Mouse (Mus musculus) embryonic fibroblast, embryonic 13.5 days (primary cell): ENCODE results near the gene Fam151a. TPM values are rescaled to one million over a fixed set of nuclear protein-coding genes. Genes with fewer than 3 reads are reported as not detected.
"Not testable (repeated sequence)": the region's sequence is repeated elsewhere in the genome, so short reads cannot be mapped to it uniquely, and the experiment has no call there.

Experiments used
- H3K27ac ChIP-seq: 2 replicates; pipeline ENCODE4 v1.5.1; 2012; ENCODE audit warnings: low read length, control low read depth, inconsistent platforms; ENCODE audit not compliant: insufficient read depth
- H3K4me1 ChIP-seq: 2 replicates; pipeline ENCODE4 v1.6.1; 2011; ENCODE audit warnings: low read length; ENCODE audit not compliant: control insufficient read depth, insufficient read depth
- H3K4me3 ChIP-seq: 2 replicates; pipeline ENCODE4 v1.5.1; 2011; ENCODE audit warnings: mild to moderate bottlenecking, control low read depth, low read length; ENCODE audit not compliant: insufficient read depth
- CTCF ChIP-seq: IDR thresholded peaks from 2 replicates; pipeline ENCODE4 v1.5.1; 2011; ENCODE audit warnings: mild to moderate bottlenecking, control low read depth, low read length, moderate library complexity, borderline replicate concordance; ENCODE audit not compliant: insufficient read depth
- POLR2A ChIP-seq: IDR thresholded peaks from 2 replicates; pipeline ENCODE4 v1.6.1; 2011; ENCODE audit warnings: low read depth, mild to moderate bottlenecking, control low read depth, low read length, moderate library complexity
- polyA plus RNA-seq: library from polyadenylated mRNA; stranded (reverse); fragments of >200 nt; gene quantifications from 2 replicates; pipeline ENCODE4 v1.2.4, GENCODE M21; 2011; ENCODE audit warnings: low read depth; ENCODE audit not compliant: missing spikeins, insufficient read length

Gene Fam151a
- polyA plus RNA-seq, 1 experiment = not detected

- TF ChIP-seq POLR2A (no peak), CTCF (no peak)
- Histone ChIP-seq H3K4me1 (peaks cover 6% of the 10 kb centered on the region), H3K4me3 (no peak overlapping the region), H3K27ac (no peak overlapping the region)
Observed at GRCm38 (mm10) chr4:106789705-106790104, 56.0 kb downstream of the Fam151a start.

- H3K27ac ChIP-seq, H3K4me1 ChIP-seq, H3K4me3 ChIP-seq: not testable (repeated sequence)
Observed at GRCm38 (mm10) chr4:106790218-106790617, 56.5 kb downstream of the Fam151a start.

DNA sequence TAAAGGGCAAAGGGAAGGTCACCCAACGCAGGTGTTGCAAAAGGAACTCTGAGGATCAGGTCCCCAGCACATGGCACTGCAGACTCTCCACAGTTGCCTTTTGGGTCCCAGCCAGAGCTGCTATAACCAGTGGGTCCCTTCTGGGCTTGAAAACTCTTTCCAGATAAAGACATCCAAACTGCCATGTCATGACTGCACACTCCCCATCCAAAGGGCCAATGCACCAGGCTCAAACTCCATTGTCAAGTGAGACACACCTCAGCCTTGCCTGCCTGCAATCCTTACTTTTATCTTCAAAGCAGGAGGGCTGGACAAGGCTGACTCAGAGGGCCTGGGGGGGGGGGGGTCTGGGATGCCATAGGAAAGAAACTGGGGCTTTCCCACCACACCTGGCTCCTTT lies 57.2 kb downstream of the Fam151a start:
- Histone ChIP-seq H3K4me3 (no peak overlapping the region), H3K4me1 (peaks cover 6% of the 10 kb centered on the region), H3K27ac (no peak overlapping the region)
- TF ChIP-seq CTCF (no peak), POLR2A (no peak)

GRCm38 (mm10) chr4:106792276-106792675 lies 58.6 kb downstream of the Fam151a start:
- Histone ChIP-seq H3K4me1 (no peaks in the 10 kb centered on the region; the same call in 1 of the 2 replicates), H3K27ac (no peak overlapping the region), H3K4me3 (no peak overlapping the region)
- TF ChIP-seq POLR2A = no peak
- no peak for TF ChIP-seq CTCF

GRCm38 (mm10) chr4:106793826-106794225 lies 60.1 kb downstream of the Fam151a start:
- H3K4me1 ChIP-seq, H3K27ac ChIP-seq, H3K4me3 ChIP-seq: not testable (repeated sequence)

DNA sequence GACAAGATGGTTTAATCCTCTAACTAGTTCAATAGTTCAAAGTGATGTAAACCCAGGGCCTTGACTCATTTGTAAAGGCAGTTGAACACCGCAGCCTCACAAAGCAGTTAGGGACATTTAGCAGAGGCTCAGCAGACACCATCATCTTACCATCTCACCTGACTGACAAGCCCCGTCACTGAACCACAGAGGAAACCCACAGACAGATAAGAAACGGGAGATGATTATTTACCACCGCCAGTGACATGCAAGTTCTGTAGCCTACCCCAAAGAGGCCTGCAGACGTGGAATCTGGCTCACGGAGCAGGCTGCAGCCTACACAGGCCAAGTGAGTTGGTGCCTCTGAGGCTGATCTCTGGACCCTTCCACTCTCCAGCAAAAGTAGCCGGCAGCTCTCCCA lies 60.6 kb downstream of the Fam151a start:
- H3K4me3 ChIP-seq = no peak overlapping the region
- TF ChIP-seq CTCF (no peak), POLR2A (no peak)

DNA sequence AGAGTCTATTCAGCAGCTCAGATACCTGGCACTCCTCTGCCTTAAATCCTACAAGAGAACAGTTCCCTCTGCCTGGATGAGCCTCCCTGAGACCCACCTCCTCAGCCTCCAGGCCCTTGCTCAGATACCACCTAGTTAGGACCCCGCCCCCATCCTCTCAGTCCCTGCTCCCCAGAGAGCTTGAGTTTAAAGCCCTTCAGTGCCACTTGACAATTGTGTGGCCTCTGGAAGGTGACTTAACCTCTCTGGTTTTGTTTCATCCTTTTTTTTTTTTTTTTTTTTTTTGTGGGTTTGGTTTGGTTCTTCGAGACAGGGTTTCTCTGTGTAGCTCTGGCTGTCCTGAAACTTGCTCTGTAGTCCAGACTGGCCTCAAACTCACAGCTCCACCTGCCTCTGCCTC lies 61.6 kb downstream of the Fam151a start:
- Histone ChIP-seq H3K4me1 (no peaks in the 10 kb centered on the region; the same call in 1 of the 2 replicates), H3K27ac (no peak overlapping the region), H3K4me3 (no peak overlapping the region)
- TF ChIP-seq POLR2A = no peak

More for the DNA sequence above, 60.6 kb downstream of the Fam151a start:
- Histone ChIP-seq H3K27ac (no peak overlapping the region), H3K4me1 (no peaks in the 10 kb centered on the region; the same call in 1 of the 2 replicates)

Other genes starting within 250 kb of the Fam151a start
- gene Bsnd, start 241.6 kb upstream of the Fam151a start, polyA plus RNA-seq = not detected in 2 replicates
- 39.3 and 48.9 TPM in 2 replicates for gene Dhcr24, start 172.9 kb upstream of the Fam151a start, polyA plus RNA-seq
- gene Lexm, start 116.6 kb upstream of the Fam151a start, polyA plus RNA-seq = not detected in 2 replicates
- not detected in 2 replicates for gene Ttc22, start 111.5 kb upstream of the Fam151a start, polyA plus RNA-seq
- 4.6 and 5.8 TPM in 2 replicates for gene Pars2, start 82.8 kb upstream of the Fam151a start, polyA plus RNA-seq
- 43.5 and 45.1 TPM in 2 replicates for gene Ttc4, start 54.9 kb upstream of the Fam151a start, polyA plus RNA-seq
- gene Mroh7, start 3.0 kb upstream of the Fam151a start, polyA plus RNA-seq = not detected in 2 replicates
- gene Acot11, start 71.1 kb downstream of the Fam151a start, polyA plus RNA-seq = 3.9 and 4.8 TPM in 2 replicates
- gene Ssbp3, start 176.8 kb downstream of the Fam151a start, polyA plus RNA-seq = 104 and 145 TPM in 2 replicates